Mouse (Mus musculus) brain, embryonic 14.5 days (tissue): ENCODE measurements around the gene Tcf12. TPM values are rescaled to one million over a fixed set of nuclear protein-coding genes. Genes with fewer than 3 reads are reported as not detected.
A peak's percentile ranks its signal among the peaks of the same experiment; 100 is the strongest.

Source experiments
- DNase-seq: peaks from one replicate; pipeline ENCODE4 v3.0.0-alpha.2; 2011; ENCODE audit warnings: low read depth
- CTCF ChIP-seq: fragments of 200-500 bp; IDR thresholded peaks from 2 replicates; pipeline ENCODE4 v1.5.1; 2012; ENCODE audit warnings: inconsistent platforms, mild to moderate bottlenecking, moderate library complexity, borderline replicate concordance; ENCODE audit not compliant: insufficient read depth, insufficient read length; ENCODE audit errors: extremely low read depth
- POLR2A ChIP-seq: fragments of 200-500 bp; IDR thresholded peaks from 2 replicates; pipeline ENCODE4 v1.6.1; 2012; ENCODE audit warnings: mild to moderate bottlenecking, inconsistent platforms, borderline replicate concordance; ENCODE audit not compliant: poor library complexity, insufficient read depth, insufficient read length, severe bottlenecking; ENCODE audit errors: extremely low read depth
- polyA plus RNA-seq: library from polyadenylated mRNA; depleted of rRNA; stranded (reverse); fragments of >200 nt; gene quantifications from 2 replicates; pipeline ENCODE4 v1.2.3, GENCODE M21; 2012

Tcf12 gene
- polyA plus RNA-seq, 1 experiment, result 140 TPM

GRCm38 (mm10) chr9:71991147-71991546, 120.5 kb downstream of the Tcf12 start:
- no peak for TF ChIP-seq CTCF
- TF ChIP-seq POLR2A, result no peak
- DNase-seq, result no peak

DNA sequence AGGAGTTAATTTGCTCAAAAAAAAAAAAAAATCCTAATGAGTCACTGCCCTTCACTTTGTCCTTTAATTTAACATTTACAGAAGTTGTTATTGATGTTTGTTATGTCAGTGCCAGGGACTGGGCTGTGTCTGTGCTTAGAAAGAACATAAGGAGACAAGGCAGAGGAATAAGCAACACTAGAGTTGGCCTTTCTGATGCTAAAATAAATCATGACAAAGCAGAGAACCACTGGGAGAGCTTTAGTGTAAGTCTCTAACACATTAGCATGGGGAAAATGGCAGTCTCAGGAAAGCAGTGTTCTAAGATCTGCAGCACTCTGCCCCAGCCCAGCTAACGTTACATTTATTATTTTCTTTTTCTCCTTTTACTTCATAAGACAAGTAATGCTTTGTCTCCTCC, 121.3 kb downstream of the Tcf12 start:
- TF ChIP-seq CTCF (no peak), POLR2A (no peak)
- DNase-seq, result peak; percentile 18

- DNase-seq, result no peak
- no peak for TF ChIP-seq POLR2A
- no peak for TF ChIP-seq CTCF
These were observed 122.0 kb downstream of the Tcf12 start for GRCm38 (mm10) chr9:71989663-71990062.

DNA sequence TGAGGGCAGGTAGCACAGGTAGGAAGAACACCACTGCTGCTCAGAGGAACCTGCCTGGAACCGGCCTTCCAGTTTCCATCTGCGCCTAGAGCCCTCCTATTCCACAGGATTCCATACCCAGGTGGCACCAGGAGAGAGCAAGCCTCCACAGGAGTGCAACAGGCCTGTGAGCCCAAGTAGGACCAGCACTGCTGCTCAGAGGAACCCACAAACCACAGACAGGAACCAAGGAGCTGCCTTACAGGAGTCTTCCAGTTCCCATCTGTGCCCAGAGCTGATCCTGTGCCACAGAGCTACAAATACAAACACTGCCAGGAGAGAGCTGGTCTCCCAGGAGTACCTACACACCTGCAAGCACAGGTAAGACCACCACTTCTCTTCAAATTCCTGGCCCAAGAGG, 125.0 kb downstream of the Tcf12 start:
- no peak for DNase-seq
- TF ChIP-seq CTCF (no peak), POLR2A (no peak)

- no peak for DNase-seq
- TF ChIP-seq CTCF (no peak), POLR2A (no peak)
These were observed 128.8 kb downstream of the Tcf12 start for GRCm38 (mm10) chr9:71982826-71983225.

DNA sequence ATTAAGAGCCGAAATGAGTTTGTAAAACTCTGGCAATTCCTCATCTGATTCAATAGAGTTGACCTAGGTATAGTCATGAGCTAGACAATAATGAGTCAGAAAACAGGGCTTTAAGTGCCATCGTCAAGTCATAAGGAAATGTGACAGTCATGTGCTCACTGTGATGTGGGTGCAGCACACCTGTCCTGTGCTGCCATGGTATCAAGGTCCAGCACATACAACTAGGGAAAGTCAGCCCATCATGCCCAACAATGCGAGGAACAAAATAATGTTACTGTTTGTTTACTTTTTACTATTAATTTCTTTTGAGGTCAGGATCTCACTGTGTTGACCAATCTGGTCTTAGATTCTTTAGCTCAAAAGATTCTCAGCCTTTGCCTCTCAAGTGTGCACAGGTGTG, 130.6 kb downstream of the Tcf12 start:
- TF ChIP-seq CTCF, result no peak
- no peak for TF ChIP-seq POLR2A
- DNase-seq, result no peak

- TF ChIP-seq POLR2A (no peak), CTCF (no peak)
- no peak for DNase-seq
These were observed 131.1 kb downstream of the Tcf12 start for GRCm38 (mm10) chr9:71980579-71980978.

GRCm38 (mm10) chr9:71978886-71979285, 132.8 kb downstream of the Tcf12 start:
- DNase-seq, result no peak
- TF ChIP-seq POLR2A, result no peak
- TF ChIP-seq CTCF, result no peak

- DNase-seq, result peak; percentile 96
- TF ChIP-seq CTCF (no peak), POLR2A (no peak)
These were observed 135.6 kb downstream of the Tcf12 start for GRCm38 (mm10) chr9:71976034-71976433.

DNA sequence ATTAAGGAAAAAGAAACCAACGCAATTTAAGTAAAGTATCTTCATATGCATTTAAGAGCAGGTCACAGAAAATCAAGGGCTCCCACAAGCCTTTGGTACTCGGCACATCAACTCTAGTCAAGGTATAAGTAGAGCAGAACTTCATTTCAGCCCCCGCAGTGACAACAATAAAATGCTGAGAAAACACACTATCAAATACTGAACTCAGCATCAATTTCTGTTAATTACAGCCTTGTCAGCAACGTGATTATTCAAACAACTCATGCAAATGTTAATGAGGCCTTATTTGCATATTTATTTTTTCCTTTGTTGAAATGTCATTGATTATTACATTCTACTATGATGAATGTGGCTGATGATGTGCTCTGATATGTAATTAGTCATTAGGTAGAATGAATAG, 136.5 kb downstream of the Tcf12 start:
- TF ChIP-seq CTCF (no peak), POLR2A (no peak)
- DNase-seq, result peak; percentile 81

DNA sequence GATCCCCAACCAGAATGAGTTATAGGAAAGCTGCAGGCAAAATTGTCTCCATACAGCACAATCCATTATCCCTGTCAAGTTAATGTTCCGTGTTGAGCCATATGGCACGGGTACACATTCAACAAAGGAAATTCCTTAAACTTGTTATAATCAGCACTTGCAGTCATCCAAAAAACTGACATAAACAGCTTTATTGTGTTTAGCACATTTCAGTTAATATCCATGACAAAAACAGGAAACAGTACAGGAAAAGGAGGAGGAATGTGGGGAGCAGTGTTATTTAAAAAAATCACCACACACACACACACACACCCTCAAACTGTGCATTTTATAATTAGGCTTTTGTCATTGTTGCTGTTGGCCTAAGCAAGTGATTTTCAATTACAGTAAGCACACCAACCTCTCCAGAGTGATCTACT, 137.1 kb downstream of the Tcf12 start:
- peak; percentile 91 for DNase-seq

DNA sequence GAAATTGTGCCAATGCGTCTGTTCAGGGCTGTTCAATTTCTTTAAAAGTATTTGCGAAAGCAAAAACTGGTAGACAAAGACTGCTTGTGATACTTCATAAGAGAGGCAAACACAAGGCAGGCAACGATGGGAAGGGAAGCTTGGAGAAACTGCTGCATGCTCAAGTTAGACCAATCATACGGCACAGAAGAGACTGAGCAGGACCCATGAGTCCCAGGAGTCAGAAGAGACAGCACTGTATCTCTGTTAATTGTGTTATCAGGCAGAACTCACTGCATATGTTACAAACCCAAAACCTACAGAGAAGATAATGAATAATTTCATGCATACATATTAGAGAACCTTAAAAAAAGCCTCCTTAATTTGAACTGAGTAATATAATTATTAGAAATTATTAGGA, 147.6 kb downstream of the Tcf12 start:
- no peak for DNase-seq
- no peak for TF ChIP-seq CTCF
- TF ChIP-seq POLR2A, result no peak

More for the DNA sequence above, 137.1 kb downstream of the Tcf12 start:
- TF ChIP-seq POLR2A (no peak), CTCF (no peak)
